Mouse (Mus musculus) bone marrow, adult 2 months (tissue): Measurements from ENCODE around the gene Gm4969. TPM values are rescaled to one million over a fixed set of nuclear protein-coding genes. Genes with fewer than 3 reads are reported as not detected.
"Not testable (repeated sequence)": the region's sequence is repeated elsewhere in the genome, so short reads cannot be mapped to it uniquely, and the experiment has no call there.

ENCODE experiments used
- H3K27ac ChIP-seq: fragments of 200-500 bp; 2 replicates; pipeline ENCODE4 v1.5.1; 2012; ENCODE audit warnings: low read depth, mild to moderate bottlenecking, control low read depth, inconsistent platforms, low read length; ENCODE audit not compliant: control insufficient read depth, poor library complexity, insufficient read depth
- H3K4me1 ChIP-seq: fragments of 200-500 bp; 2 replicates; pipeline ENCODE4 v1.6.1; 2011; ENCODE audit warnings: low read length; ENCODE audit not compliant: control insufficient read depth, insufficient read depth
- H3K4me3 ChIP-seq: fragments of 200-500 bp; replicated peaks from 2 replicates; pipeline ENCODE3; 2011; ENCODE audit warnings: mild to moderate bottlenecking, low read depth, low read length, control low read depth; ENCODE audit not compliant: control insufficient read depth
- CTCF ChIP-seq: fragments of 200-500 bp; IDR thresholded peaks from 2 replicates; pipeline ENCODE4 v1.5.1; 2011; ENCODE audit warnings: low read length, control low read depth; ENCODE audit not compliant: control insufficient read depth, insufficient read depth
- POLR2A ChIP-seq: fragments of 200-500 bp; IDR thresholded peaks from 2 replicates; pipeline ENCODE4 v1.6.1; 2011; ENCODE audit warnings: low read depth, mild to moderate bottlenecking, control low read depth, low read length, borderline replicate concordance; ENCODE audit not compliant: control insufficient read depth
- WGBS: fragments of 180-500 bp; shearing (Covaris S2); methylation state at CpG from one replicate; pipeline ENCODE4 v1.1.7; 2018; 5-methylcytosine and 5-hydroxymethylcytosine counted together
- polyA plus RNA-seq: library from polyadenylated mRNA; stranded (reverse); fragments of >200 nt; gene quantifications from 2 replicates; pipeline ENCODE4 v1.2.4, GENCODE M21; 2011; ENCODE audit warnings: low replicate concordance; ENCODE audit not compliant: missing spikeins, insufficient read depth, insufficient read length

Gm4969 gene
- polyA plus RNA-seq, 1 experiment: not detected

GRCm38 (mm10) chr7:19076586-19076991, 41.6 kb downstream of the Gm4969 start:
- WGBS: under 1% methylated on average over 22 of the region's 22 CpGs
- peak overlapping the region; percentile 40; the same call in 1 of the 2 replicates for H3K27ac ChIP-seq
- peaks cover 10% of the 10 kb centered on the region for H3K4me1 ChIP-seq
- H3K4me3 ChIP-seq: peak overlapping the region; percentile 44
- TF ChIP-seq POLR2A: no peak
- no peak for TF ChIP-seq CTCF

GRCm38 (mm10) chr7:19075723-19076585, 42.2 kb downstream of the Gm4969 start, which contains the start of gene Dmwd:
Gene Dmwd (plus strand): TSS chr7:19076227.
- Histone ChIP-seq H3K27ac (peak within 1 kb of the TSS; percentile 40; the same call in 1 of the 2 replicates), H3K4me1 (peaks cover 10% of the 10 kb centered on the region), H3K4me3 (peak within 1 kb of the TSS; percentile 64)
- WGBS: 1% methylated on average over 91 of the region's 91 CpGs
- TF ChIP-seq POLR2A (no peak; the same call in 1 of the 2 replicates), CTCF (no peak)

GRCm38 (mm10) chr7:19075231-19075630, 42.9 kb downstream of the Gm4969 start:
- no peak overlapping the region for H3K27ac ChIP-seq

DNA sequence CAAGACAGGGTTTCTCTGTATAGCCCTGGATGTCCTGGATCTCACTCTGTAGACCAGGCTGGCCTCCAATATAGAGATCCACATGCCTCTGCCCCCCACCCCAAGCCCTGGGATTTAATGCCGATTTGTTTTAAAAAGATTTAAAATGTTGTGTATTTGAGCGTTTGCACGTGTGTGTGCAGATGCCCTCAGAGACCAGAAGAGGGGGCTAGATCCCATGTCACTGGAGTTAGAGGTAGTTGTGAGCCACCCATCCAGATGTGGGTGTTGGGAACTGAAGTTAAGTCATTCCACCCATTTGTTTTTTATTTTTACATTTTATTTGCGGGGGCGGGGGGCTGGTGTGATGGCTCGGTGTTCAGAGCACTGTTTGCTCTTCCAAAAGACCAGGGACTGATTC, 43.7 kb downstream of the Gm4969 start:
- WGBS: 94% methylated on average over 6 of the region's 6 CpGs
- Histone ChIP-seq H3K4me3 (no peak overlapping the region), H3K27ac (no peak overlapping the region), H3K4me1 (peaks cover 10% of the 10 kb centered on the region)
- TF ChIP-seq CTCF (no peak), POLR2A (no peak)

More at GRCm38 (mm10) chr7:19075231-19075630, 42.9 kb downstream of the Gm4969 start:
- no peak for TF ChIP-seq CTCF
- no peak for TF ChIP-seq POLR2A
- peak overlapping the region; percentile 64 for H3K4me3 ChIP-seq
- 53% methylated on average over 5 of the region's 5 CpGs for WGBS
- H3K4me1 ChIP-seq: peaks cover 10% of the 10 kb centered on the region

GRCm38 (mm10) chr7:19073504-19073903, 44.7 kb downstream of the Gm4969 start:
- 78% methylated on average over 9 of the region's 9 CpGs for WGBS

DNA sequence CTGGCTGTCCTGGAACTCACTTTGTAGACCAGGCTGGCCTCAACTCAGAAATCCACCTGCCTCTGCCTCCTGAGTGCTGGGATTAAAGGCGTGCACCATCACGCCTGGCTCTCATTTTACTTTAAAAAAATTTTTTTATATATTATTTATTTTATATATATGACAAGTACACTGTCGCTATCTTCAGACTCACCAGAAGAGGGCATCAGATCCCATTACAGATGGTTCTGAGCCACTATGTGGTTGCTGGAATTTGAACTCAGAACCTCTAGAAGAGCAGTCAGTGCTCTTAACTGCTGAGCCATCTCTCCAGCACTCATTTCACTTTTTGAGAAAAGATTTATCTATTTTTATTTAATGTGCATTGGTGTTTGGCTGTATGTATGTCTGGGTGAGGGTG, 47.1 kb downstream of the Gm4969 start:
- H3K4me1 ChIP-seq, H3K4me3 ChIP-seq, H3K27ac ChIP-seq: not testable (repeated sequence)
- WGBS: 18% methylated on average over 3 of the region's 3 CpGs

More at GRCm38 (mm10) chr7:19073504-19073903, 44.7 kb downstream of the Gm4969 start:
- TF ChIP-seq POLR2A (no peak), CTCF (peak; percentile 59; the same call in 1 of the 2 replicates)
- Histone ChIP-seq H3K4me3 (no peak overlapping the region), H3K27ac (no peak overlapping the region), H3K4me1 (peaks cover 10% of the 10 kb centered on the region)

DNA sequence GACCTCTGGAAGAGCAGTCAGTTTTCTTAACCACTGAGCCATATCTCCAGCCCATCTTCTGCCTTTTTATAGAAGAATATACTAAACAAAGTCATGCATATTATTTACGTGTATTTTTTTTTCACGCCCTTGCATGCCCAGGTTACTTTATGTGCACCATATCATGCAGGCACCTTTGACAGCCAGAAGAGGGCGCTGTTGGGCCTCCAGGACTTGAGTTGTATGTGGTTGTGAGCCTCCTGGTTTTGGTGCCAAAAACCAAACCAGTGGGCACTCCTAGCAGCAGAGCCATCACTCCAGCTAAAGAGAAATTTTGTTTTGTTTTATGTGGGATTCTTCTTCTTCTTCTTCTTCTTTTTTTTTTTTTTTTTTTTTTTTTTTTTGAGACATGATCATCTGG, 48.7 kb downstream of the Gm4969 start:
- TF ChIP-seq POLR2A (no peak), CTCF (peak; percentile 65)
- Histone ChIP-seq H3K4me1 (no peaks in the 10 kb centered on the region), H3K4me3 (no peak overlapping the region), H3K27ac (no peak overlapping the region)
- WGBS: 42% methylated on average over 3 of the region's 3 CpGs

GRCm38 (mm10) chr7:19068707-19069106, 49.5 kb downstream of the Gm4969 start:
- Histone ChIP-seq H3K4me3 (no peak overlapping the region), H3K27ac (no peak overlapping the region), H3K4me1 (no peaks in the 10 kb centered on the region)
- TF ChIP-seq POLR2A (no peak), CTCF (peak; percentile 74)
- WGBS: 0% methylated on average over 2 of the region's 2 CpGs
